Mouse (Mus musculus) kidney, postnatal 10 days (tissue): Measurements from ENCODE around the gene Akap13.
A peak's percentile ranks its signal among the peaks of the same experiment; 100 is the strongest.
"Not testable (repeated sequence)": the region's sequence is repeated elsewhere in the genome, so short reads cannot be mapped to it uniquely, and the experiment has no call there.

ENCODE experiments used
- DNase-seq: peaks from one replicate; pipeline ENCODE4 v3.0.0; 2021; ENCODE audit warnings: mixed read lengths

Akap13 gene

GRCm38 (mm10) chr7:75778053-75778452 lies 322.7 kb downstream of the Akap13 start:
- no peak for DNase-seq

- DNase-seq: no peak
These were observed 325.5 kb downstream of the Akap13 start for GRCm38 (mm10) chr7:75780812-75781211.

GRCm38 (mm10) chr7:75781298-75781947 lies 326.1 kb downstream of the Akap13 start:
- DNase-seq: no peak

- DNase-seq: peak; percentile 92
These were observed 326.8 kb downstream of the Akap13 start for GRCm38 (mm10) chr7:75781948-75782722.

- no peak for DNase-seq
These were observed 327.3 kb downstream of the Akap13 start for GRCm38 (mm10) chr7:75782723-75783011.

- no peak for DNase-seq
These were observed 330.3 kb downstream of the Akap13 start for GRCm38 (mm10) chr7:75785388-75786328.

GRCm38 (mm10) chr7:75786812-75787211 lies 331.5 kb downstream of the Akap13 start:
- no peak for DNase-seq

- no peak for DNase-seq
These were observed 332.0 kb downstream of the Akap13 start for GRCm38 (mm10) chr7:75787371-75787770.

GRCm38 (mm10) chr7:75788069-75788800 lies 332.9 kb downstream of the Akap13 start:
- DNase-seq: not testable (repeated sequence)

GRCm38 (mm10) chr7:75788801-75789135 lies 333.4 kb downstream of the Akap13 start:
- not testable (repeated sequence) for DNase-seq

GRCm38 (mm10) chr7:75789746-75790145 lies 334.4 kb downstream of the Akap13 start:
- DNase-seq: no peak

- not testable (repeated sequence) for DNase-seq
These were observed 335.9 kb downstream of the Akap13 start for GRCm38 (mm10) chr7:75791092-75791837.

- no peak for DNase-seq
These were observed 337.8 kb downstream of the Akap13 start for GRCm38 (mm10) chr7:75793091-75793490.

- no peak for DNase-seq
These were observed 338.5 kb downstream of the Akap13 start for GRCm38 (mm10) chr7:75793654-75794335.

- no peak for DNase-seq
These were observed 339.8 kb downstream of the Akap13 start for GRCm38 (mm10) chr7:75795106-75795505.

GRCm38 (mm10) chr7:75796474-75796873 lies 341.1 kb downstream of the Akap13 start:
- peak; percentile 18 for DNase-seq

- no peak for DNase-seq
These were observed 345.2 kb downstream of the Akap13 start for GRCm38 (mm10) chr7:75800530-75800929.

- no peak for DNase-seq
These were observed 345.7 kb downstream of the Akap13 start for GRCm38 (mm10) chr7:75801022-75801421.

- DNase-seq: no peak
These were observed 346.5 kb downstream of the Akap13 start for GRCm38 (mm10) chr7:75801621-75802358.

- no peak for DNase-seq
These were observed 347.6 kb downstream of the Akap13 start for GRCm38 (mm10) chr7:75802887-75803286.
